Mouse (Mus musculus) right cerebral cortex, postnatal 14 days (tissue): ENCODE results near the gene Trim45.

Experiments used
- DNase-seq: peaks from one replicate; pipeline ENCODE4 v3.0.0; 2022

Gene Trim45

DNA sequence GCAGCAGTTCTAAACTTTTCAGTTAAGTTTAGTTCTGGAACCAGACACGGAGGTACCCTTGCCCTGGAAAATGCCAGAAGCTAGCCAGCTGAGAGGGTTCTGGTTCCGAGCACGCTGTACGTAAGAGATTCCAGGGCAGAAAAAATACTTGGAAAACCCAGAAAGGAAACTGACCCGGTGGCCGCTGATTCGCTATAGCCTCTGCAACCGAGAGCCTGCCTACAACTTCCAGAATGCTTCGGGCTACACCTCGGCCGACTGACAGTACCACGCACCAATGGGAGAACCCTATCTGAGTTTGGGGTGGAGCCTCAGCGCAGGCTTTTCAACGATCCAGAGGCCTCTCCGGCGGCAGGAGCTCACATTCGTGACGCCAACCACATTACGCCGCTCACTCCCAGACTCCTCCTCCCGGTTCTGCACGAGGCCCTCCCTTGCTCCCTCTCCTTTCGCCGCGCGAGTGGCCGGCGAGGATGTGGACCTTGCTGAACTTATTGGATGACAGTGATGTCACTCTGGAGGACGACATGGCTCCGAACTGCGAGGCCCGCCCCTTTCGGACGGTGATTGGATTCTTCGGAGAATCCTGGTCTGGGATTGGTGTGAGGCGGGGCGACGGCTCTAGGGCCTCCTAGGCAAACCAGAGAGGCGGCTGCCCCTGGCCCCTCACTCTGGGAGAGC, at the start of gene Trim45:
Gene Trim45 (plus strand): TSS at position 378 of the 681 bp plus-strand sequence.
- peak; percentile 98 for DNase-seq

DNA sequence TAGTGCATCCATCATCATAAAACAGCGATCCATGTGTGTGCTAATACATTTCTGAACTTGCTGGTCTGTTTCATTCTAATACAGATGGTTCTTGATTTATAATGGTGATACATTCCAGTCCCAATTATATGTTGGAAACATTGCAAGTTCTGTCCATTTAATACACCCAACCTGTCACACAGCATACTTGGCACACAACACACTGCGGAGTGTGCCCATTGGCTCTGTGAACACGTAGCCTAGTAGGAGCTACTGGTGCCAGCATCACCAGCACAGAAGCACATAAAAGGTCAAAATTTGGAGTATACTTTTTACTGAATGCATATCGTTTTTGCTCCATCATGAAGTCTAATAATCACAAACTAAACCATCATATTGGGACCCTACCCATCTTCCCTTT, 44.9 kb upstream of the Trim45 start:
- DNase-seq: no peak

DNA sequence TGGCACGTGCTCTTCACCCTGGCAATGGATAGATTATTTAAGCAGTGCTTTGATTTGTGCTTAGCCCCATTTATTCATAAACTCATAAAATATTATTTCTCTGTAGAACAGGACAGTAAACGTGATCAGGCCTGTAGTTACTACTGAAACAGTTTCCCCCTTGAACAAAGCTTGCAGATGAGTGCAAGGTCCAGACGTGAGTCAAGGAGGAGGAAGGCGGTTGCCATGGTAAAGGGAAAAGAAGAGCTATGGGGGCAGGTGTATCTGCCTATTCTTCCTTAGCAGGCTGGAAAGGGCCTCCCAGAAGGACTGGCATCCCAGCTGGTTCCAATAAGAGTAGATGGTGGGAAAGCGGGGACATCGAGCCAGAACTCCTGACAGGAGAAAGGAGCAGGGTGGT, 40.6 kb upstream of the Trim45 start:
- DNase-seq: no peak

DNA sequence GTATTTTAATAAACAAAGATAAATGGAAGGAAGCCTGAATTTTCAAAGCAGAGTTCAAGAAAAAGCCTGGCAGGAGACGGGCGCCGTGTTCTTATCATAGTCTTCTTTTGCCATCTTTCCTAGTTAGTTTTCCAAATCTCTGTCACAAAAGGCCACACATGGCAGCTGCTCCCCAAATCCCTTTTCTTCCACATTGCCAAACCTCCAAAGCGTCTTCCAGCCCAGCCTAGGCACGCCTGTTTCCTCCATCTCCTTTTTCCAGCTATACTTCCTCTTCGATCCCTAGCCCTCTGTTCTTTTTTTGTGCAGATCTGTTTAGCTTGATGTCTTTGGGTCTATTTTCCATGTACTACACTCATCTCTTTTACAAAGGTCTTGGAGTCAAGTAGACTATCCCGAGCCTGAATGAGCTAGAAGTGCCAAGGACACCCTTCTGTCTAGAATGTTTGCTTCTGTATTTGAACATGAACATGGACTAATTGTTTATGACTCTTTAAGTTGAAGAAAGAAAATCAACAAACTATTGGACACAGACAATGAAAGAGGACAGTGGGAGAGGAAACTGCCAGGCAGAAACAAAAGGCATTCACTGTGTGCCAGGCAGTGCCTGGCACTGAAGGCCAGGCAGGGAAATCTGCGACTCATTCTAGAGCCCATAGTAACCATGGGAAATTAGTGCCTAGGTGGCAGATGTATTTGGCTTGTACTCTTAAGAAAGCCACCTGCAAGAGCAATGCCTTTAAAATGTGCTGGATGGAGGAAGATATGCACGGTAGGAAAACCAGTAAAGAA, 40.0 kb upstream of the Trim45 start:
- no peak for DNase-seq

DNA sequence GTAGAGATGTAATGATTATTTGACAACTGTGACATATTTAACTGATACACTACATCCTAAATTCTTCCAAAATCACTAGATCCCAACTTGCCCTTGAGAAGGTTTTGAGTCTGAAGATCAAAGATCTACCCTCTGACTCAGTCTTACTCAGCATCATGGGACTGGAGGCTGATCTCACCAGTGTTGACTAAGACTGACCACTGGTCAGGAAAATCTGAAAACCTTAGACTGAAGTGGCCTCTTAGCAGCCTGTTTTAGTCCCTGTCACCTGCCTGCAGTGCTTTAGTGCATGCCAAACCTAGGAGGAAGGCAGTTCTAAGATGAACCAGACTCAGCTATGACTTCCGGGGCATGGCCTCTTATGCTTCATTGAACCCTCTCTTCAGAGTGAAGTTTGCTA, 32.8 kb upstream of the Trim45 start:
- DNase-seq: no peak

DNA sequence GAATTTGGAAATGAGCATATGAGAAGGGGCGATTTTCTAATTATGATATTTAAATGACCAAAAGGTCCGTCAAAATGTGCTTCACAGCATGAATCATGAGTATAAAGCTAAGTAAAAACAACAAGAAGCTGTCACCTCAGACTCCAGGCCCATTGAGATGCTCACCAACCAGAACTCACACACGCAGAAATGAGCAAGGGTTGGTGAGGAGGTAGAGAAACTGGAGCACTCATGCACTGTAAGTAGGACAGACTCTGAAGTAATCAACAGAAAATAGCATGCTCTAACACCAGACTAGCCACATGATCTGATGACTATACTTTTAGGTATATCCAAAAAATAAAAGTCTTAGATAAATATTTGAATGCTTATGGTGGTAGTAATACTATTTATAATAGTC, 31.6 kb upstream of the Trim45 start:
- no peak for DNase-seq

DNA sequence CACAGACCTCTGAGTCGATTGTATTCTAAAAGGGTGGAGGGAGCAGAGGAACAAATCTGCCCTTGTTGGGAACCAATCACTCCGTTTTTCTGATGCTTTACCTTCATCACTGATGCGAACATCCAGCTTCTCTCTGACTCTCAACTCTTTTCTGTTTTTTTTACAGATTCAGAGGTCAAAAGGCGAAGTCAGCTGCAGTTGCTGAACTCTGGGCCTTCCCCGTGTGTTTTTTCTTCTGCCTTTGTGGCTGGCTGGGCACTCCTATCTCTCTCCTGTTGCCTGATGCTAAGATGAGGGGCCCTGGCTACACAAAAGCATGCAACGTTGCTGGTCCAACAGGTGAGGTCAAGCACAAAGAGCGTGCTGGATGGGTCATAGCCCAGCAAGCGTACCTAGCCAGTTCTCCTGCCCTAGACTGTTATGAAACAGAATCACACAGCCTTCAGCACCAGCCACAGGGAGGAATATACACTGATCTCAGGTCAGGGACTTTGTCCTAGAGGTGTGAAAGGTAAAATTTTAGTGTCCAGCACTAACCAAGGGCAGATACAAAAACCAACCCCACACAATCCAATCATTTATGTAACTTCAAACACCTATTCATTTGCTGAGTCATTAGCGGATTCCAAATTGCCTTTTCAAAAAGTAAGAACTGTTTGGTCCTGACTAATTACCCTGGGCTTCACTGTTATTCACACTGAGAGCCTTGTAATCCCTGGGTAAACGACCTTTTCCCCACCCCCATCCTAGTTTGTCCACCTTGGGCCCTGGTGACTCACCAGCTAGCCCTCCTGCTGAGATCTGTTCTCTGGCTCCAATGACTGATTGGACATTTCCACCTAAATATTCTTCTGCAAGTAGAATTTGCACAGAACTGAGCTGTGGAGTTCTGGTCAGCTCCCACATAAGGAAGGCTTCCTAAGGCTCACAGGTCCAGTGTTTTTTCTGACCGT, 29.3 kb upstream of the Trim45 start:
- DNase-seq: no peak

DNA sequence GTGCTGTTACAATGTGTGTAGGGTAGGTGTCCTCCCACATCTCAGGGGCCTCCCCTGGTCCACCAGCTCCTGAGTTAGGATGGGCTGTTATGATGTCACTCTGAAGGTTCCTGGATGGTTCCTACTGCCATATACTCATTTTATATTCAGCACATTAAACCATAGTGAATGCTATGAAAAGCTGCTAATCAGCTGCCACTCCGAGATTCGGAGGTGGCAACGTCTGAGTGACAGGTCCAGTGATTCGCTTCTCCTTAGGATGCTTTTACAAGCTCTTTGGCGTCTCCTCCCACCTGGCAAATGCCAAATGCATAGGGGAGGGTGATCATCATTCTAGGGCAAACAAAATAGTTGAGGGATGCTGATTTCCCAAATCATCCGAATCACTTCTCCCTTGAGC, 26.5 kb upstream of the Trim45 start:
- DNase-seq: no peak

DNA sequence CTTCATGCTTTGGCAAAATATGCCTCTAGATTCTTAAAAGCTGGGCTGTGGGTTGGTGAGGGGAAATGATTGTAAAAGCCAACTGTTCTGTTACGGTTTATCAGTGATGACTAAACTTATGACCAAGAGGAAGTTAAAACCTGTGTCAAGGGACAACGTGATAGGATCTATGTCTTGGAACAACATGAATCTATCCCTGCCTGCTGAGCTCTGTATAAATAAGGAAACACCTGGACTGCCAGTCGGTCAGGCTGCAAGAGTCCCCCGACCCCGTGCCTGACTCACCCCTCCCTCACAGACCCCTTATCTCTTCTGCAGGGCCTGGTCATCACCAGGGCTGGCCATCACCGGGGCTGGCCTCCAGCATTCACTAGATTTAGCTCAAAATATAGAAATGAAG, 15.9 kb upstream of the Trim45 start:
- DNase-seq: no peak

DNA sequence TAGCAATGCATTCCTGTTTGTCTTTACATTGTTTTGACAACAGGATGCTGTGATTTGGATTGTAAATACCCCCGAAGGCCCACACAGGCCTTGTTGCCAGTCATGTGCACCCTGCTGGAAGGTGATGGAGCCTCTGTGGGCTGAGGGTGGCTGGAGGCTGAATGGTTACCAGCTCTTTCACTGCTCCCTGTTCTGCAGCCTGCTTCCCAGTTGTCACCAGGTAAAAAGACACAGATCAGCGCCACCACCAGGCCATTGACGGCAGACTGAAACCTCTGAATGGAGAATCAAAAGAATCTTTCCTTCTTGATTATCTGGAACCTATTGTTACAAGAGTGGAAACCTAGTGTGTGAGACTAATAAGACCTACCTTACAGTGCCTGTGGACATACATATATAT, 15.1 kb upstream of the Trim45 start:
- DNase-seq: no peak

DNA sequence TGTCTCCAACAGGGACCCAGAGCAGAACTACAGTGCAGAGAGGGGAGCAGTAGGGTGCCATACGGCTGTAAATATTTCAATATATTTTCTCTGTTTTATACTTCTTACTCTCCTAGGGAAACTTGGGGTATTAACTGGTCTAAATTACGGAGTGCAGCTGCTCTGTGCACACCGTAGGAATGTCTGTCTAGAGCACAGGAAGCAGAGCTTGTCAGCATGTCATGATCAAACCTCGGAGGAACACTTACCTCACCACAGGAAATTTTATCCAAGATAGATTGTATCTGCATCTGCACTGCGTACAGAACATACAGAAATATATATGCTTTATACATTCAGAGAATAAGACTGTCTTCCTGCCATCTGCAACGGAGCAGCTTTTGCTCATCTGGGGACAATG, 13.4 kb upstream of the Trim45 start:
- DNase-seq: no peak

DNA sequence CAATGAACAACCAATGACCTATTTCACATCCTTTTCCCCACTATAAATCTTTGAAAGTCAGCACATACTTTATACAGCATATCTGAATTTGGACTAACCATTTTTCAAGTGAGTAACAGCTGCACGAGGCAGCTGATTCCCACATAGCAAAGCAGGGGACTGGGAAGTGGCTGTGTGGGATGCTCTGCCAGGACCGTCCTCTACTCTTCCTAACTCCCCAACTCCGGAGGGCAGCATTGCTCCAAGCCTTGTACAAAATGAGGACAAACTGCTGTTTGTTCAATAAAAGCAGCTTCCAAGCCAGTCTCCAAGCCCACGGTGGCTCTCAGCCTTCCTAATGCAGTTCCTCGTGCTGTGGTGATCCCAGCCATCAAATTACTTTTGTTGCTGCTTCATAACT, 11.4 kb upstream of the Trim45 start:
- no peak for DNase-seq

DNA sequence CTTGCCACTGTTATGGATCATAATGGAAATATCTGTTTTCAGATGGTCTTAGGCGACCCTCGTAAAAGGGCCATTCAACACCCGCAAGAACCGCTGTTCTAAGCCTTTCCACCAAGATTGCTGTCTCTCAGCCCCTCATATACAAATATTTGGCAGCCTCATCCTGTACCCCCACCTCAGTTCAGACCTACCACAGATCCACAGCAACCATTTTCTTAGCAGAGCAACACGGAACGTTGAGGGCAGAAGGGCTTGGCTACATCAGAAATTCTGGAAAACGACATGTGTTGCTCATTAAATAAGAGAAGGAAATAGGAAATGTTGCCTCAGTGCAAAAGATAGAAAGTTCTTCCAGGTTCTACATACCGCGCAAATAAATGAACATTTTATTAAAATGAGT, 11.0 kb upstream of the Trim45 start:
- DNase-seq: no peak

DNA sequence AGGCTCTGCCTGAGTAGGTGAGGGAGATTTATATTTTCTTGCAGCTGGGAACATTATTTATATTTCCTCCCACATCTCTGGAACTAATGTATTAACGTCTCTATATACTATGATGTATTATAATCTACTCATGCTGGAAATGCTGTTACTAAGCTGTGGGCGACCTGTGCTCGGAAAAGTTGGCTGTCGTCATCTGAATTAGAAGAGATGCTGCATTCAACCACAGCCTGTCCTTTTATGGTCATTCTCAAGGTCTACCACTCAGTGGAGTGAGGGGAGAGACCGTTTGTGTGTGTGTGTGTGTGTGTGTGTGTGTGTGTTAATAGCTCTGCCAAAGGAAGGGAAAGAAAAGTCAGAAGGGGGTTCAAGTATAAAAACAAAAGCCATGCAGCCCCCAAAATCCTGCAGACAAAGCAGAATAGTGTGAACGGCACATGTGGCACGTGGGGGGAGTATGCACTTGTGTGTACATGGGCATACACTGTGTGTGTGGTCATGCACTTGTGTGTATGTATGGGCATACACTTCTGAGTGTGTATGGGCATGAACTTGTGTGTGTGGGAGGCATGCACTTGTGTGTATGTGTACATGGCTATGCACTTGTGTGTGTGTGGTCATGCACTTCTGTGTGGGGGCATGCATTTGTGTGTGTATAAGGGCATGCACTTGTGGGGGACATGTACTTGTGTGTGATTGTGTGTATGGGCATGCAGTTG, 10.3 kb upstream of the Trim45 start:
- DNase-seq: no peak

DNA sequence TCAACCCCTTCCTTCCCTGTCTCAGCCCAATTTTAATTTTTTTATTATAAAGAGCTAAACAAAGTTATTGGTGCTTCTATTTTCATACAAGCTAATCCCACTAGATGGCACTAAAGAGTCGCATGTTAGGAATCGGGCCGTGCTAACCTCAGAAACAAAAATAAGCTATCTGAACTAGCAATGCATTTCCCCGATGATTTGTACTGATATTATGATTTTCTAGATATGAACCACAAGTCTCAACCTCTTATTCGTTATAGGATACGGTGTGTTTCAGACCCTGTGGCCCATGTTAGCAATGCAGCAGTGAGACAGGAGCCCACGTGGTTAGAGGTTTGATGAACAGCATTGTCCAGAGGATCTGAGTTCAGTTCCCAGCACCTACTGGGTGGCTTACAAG, 5.2 kb upstream of the Trim45 start:
- no peak for DNase-seq

DNA sequence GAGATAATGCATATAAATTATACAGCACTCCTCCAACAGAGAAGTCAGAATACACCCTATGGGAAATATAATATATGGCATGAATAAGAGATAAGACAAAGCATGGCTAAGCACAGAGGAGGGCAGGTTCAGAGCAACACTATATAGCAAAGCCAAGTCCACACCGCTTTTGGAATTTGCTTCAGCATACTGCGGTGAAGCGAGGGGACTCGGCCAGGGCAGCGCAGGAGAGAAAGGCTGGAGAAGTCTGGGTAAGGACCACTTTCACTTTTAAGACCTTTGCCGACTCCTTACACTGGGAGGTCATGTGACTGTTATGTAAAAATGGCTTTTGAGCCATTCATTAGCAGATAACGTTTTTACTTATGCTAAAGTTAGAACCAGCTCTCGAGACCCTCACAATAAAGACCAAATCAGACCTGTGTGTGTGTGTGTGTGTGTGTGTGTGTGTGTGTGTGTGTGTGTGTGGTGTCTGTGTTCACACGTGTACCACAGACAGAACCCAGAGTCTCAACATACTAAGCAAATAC, 1.3 kb upstream of the Trim45 start:
- DNase-seq: no peak

DNA sequence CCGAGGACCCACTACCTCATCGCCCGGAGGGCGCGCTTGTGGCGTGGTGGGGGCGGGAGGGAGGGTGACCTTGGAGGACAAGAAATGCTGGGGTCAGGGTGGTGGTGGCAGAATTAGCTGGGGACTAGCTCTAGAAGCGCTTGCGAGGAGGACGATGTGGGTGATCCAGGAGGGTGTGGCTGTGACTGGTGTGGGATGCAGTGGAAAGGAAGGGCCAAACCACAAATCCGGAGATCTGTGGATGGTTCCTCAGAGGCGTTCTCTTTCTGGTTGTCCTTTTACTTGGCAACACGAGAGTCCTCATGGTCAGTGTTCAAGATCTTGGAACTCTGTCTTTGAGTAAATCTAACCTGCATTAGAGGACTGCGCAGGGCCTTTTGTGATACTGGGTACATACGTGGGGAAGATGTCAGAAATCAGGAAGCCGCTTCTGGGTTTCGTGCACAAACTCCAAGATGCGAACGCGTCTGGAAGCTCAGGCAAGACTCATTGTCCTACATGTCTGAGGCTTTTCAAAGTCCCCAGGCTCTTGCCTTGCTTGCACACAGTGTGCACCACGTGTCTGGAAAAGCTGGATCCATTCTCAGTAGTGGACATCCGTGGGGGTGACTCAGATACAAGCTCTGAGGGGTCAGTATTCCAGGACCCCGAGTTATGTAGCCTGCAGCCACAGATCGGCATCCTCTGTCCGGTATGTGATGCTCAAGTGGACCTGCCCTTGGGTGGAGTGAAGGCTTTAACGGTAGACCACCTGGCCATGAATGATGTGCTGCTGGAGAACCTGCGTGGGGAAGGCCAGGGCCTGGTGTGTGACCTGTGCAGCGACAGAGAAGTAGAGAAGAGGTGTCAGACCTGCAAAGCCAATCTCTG, 739 bp downstream of the Trim45 start:
- DNase-seq: no peak

DNA sequence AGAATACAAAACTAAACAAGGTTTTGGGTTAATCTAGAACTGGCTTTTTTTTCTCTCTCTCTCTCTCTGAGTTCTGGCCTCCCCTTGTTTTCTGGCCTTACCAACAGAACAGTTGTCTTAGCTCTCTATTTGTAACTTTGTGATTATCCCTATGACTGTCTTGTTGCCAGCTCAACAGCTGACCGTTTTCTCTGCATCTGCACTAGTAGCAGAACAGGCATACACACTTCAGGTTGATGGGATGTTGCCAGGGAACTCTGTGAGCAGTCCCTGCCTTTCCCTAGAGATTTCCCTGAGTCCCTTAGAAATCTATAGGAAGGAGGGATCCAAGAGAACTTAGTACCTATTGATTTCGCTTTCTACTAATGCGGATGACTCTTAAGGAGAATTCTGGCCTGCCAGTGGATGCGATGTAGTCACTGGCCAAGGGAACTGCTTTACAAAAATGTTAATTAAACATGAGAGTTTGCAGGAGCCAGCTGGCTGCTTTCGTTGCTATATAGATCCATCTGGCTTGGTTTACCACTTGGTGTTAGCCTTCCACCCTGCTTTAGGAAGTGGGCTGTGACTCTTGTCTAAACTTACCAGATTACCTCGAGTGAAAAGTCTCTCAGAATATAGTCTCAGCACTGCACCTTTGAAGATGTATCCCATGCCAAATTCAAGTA, 2.2 kb downstream of the Trim45 start:
- no peak for DNase-seq

DNA sequence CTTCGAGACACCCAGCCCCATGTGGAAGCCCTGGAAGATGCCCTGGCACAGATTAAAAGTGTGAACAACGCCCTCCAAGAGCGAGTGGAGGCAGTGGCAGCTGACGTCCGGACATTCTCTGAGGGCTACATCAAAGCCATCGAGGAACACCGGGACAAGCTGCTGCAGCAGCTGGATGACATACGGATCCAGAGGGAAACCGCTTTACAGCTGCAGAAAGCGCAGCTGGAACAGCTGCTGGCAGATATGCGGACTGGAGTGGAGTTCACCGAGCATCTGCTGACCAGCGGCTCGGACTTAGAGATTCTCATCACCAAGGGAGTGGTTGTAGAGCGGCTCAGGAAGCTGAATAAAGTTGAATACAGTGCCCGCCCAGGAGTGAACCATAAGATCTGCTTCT, 3.2 kb downstream of the Trim45 start:
- no peak for DNase-seq

DNA sequence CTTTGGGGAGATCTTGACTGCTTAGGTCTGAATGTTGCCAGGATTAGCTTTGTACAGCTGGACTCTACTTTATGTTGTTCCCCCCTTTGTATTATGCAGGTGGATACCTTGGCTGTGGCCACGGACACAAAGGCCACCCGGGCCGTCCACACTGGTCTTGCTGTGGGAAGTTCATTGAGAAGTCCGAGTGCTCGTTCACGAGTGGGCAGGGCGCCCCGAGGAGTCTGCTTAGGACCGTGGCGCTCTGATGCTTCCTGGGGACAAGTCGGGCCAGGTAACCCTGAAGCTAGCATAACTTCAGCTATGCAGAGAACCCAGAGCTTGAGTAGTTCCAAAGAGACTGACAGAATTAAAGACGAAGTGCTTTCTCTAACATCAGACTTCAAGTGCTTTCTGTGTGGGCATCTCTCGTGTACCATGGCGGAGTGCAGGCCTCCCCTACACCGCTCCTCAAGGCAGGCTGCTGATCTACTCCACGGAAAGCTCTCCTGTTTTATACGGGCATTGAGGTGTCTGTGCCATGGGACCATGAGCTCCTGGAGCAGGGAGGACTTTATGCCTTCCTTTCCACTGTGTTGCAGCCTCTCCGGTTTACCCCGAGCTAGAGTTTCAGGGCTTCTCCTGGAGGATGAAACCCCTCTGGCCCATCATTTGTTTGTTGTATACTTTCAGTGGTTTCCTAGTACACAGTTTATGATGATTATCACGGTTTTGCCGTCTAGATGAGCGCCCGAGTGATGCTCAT, 9.5 kb downstream of the Trim45 start:
- DNase-seq: no peak
